Mouse (Mus musculus) neural tube, embryonic 11.5 days (tissue): Measurements from ENCODE around the gene Plekhh3. TPM values are rescaled to one million over a fixed set of nuclear protein-coding genes. Genes with fewer than 3 reads are reported as not detected.
"Not testable (repeated sequence)": the region's sequence is repeated elsewhere in the genome, so short reads cannot be mapped to it uniquely, and the experiment has no call there.

Source experiments
- ATAC-seq: fragments of 200-750 bp; cut with Nextera tagmentation; 2 replicates; pipeline ENCODE4 v1.8.0; 2017; ENCODE audit warnings: moderate number of reproducible peaks, mild to moderate bottlenecking, moderate TSS enrichment, moderate library complexity; ENCODE audit not compliant: insufficient read depth, low FRiP score, low TSS enrichment
- DNase-seq: peaks from one replicate; pipeline ENCODE4 v3.0.0-alpha.2; 2015; ENCODE audit warnings: low spot score
- H3K27ac ChIP-seq: fragments of 300-500 bp; sonication (generic); 2 replicates; pipeline ENCODE4 v1.5.1; 2014; ENCODE audit warnings: low read depth, mild to moderate bottlenecking, low read length
- H3K27me3 ChIP-seq: fragments of 300-500 bp; sonication (generic); 2 replicates; pipeline ENCODE4 v1.6.1; 2014; ENCODE audit warnings: mild to moderate bottlenecking, low read length, mixed read lengths; ENCODE audit not compliant: control insufficient read depth, insufficient read depth
- H3K36me3 ChIP-seq: fragments of 300-500 bp; sonication (generic); 2 replicates; pipeline ENCODE4 v1.6.1; 2014; ENCODE audit warnings: mild to moderate bottlenecking, low read length, moderate library complexity, mixed read lengths; ENCODE audit not compliant: control insufficient read depth, insufficient read depth
- H3K4me1 ChIP-seq: fragments of 300-500 bp; sonication (generic); 2 replicates; pipeline ENCODE4 v1.6.1; 2014; ENCODE audit warnings: low read length, mixed read lengths; ENCODE audit not compliant: control insufficient read depth, insufficient read depth
- H3K4me2 ChIP-seq: fragments of 300-500 bp; sonication (generic); 2 replicates; pipeline ENCODE4 v1.6.1; 2014; ENCODE audit warnings: low read depth, mild to moderate bottlenecking, moderate library complexity
- H3K4me3 ChIP-seq: fragments of 300-500 bp; sonication (generic); 2 replicates; pipeline ENCODE4 v1.5.1; 2014; ENCODE audit warnings: low read depth, low read length
- H3K9ac ChIP-seq: fragments of 300-500 bp; sonication (generic); 2 replicates; pipeline ENCODE4 v1.6.1; 2014; ENCODE audit warnings: mild to moderate bottlenecking, low read length
- H3K9me3 ChIP-seq: fragments of 300-500 bp; sonication (generic); 2 replicates; pipeline ENCODE4 v1.6.1; 2016; ENCODE audit warnings: low read length; ENCODE audit not compliant: control insufficient read depth
- WGBS: fragments of 180-500 bp; shearing (Covaris S2); extraction: QIAGEN DNeasy Blood & Tissue Kit; methylation state at CpG from one replicate; pipeline ENCODE4 v1.1.7; 2014; 5-methylcytosine and 5-hydroxymethylcytosine counted together
- polyA plus RNA-seq: library from polyadenylated mRNA; unstranded; fragments of >200 nt; fragmentation: Nextera tagmentation; extraction: Ambion mirVana; gene quantifications from 2 replicates; pipeline ENCODE4 v1.2.1, GENCODE M21; 2014

Plekhh3 gene
- polyA plus RNA-seq, 1 experiment from 2014 or later: 11.8 TPM

DNA sequence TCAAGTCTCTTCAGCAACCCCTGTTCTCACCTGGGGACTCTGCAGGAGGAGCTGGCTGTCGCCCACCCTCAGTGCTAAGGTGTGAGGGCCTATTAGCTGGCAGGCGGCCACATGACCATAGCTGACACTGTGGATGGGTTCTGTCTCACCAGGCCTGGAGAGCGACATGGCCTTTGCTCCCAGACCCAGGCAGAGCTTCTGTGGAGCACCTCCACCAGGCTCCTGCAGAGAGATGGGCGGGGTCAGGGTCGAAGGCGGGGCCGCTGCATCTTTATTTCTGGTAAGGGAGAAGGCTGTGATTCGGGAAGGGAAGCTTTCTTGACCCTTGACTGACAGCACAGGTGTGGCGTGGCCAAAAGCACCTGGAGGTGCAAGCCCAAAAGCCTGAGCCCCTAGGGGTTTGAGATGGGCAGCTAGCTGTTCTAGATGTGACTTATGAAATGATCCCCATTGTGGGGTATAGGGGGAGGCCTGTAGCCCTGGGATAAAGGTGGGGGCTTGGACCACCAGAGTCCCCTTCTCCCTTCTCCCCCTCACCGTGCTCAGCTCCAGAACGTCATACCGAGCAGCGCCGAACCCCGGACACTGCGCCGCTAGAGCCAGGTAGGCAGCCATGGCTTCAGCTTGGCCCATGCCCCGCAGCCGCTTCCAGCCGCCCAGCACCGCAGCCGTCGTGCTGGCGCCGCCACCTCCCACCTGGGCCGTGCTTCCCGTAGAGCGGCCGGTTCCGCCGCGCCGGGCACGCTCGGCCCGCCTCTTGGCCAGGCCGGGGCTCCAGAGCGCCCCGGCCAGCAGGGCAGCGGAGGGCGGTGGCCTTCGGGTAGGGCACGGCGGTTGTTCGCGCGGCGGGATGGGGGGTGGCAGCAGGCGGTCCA lies 7.4 kb downstream of the Plekhh3 start:
- Histone ChIP-seq H3K4me3 (peak overlapping the region; percentile 20), H3K27me3 (peaks cover 69% of the 10 kb centered on the region), H3K27ac (no peak overlapping the region), H3K9me3 (no peaks in the 10 kb centered on the region), H3K4me1 (peaks cover 6% of the 10 kb centered on the region; the same call in 1 of the 2 replicates), H3K4me2 (peak overlapping the region; percentile 35), H3K9ac (peak overlapping the region; percentile 8; the same call in 1 of the 2 replicates), H3K36me3 (no peaks in the 10 kb centered on the region)
- DNase-seq (no peak), ATAC-seq (no peak)
- 6% methylated on average over 49 of the region's 49 CpGs for WGBS

DNA sequence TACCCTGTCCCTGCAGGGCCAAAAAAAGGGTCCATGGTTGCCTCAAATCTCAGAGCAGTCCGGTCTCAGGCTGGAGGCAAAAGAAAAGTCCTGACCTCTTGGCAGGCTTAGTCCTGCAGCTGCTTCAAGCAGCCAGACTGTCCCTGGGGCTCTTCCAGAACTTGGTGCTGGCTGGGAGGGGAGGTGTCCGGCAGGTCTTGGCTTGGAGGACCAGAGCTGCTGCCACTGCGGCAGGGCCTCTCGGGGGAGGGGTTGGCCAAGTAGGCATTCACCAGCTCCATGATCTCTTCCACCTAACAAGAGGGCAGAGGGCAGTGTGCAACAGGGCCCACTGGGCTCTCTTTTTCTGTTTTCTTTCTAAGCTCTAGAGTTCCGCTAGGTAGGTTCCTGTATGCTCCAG lies 8.4 kb downstream of the Plekhh3 start:
- no peak overlapping the region for H3K4me2 ChIP-seq
- H3K4me1 ChIP-seq: peaks cover 6% of the 10 kb centered on the region; the same call in 1 of the 2 replicates
- DNase-seq: no peak
- no peak overlapping the region for H3K4me3 ChIP-seq
- H3K9me3 ChIP-seq: no peaks in the 10 kb centered on the region
- WGBS: 51% methylated on average over 5 of the region's 5 CpGs
- no peak overlapping the region for H3K27ac ChIP-seq
- peaks cover 60% of the 10 kb centered on the region for H3K27me3 ChIP-seq
- no peaks in the 10 kb centered on the region for H3K36me3 ChIP-seq
- no peak for ATAC-seq
- no peak overlapping the region for H3K9ac ChIP-seq

DNA sequence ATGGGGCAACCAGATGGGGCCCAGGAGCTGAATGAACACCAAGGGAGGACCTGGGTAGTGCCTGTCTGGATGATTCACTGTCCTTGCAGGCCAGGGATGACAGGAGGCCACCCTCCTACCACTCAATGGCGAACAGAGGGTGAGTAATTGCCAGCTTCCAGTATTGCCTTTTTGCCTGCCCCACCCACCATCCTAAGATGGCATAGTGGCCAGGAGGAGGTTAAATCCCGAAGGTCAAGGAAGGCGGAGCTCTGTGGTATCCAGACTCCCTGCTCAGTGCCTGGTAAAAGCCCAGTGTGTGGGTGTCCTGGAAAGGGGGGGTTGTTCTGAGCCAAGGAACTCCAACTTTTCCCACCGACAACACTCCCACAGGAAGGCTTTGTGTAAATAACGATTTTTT lies 8.8 kb downstream of the Plekhh3 start:
- H3K4me1 ChIP-seq: peaks cover 6% of the 10 kb centered on the region; the same call in 1 of the 2 replicates
- no peaks in the 10 kb centered on the region for H3K9me3 ChIP-seq
- H3K4me2 ChIP-seq: no peak overlapping the region
- DNase-seq (no peak), ATAC-seq (no peak)
- H3K36me3 ChIP-seq: no peaks in the 10 kb centered on the region
- no peak overlapping the region for H3K4me3 ChIP-seq
- peaks cover 59% of the 10 kb centered on the region for H3K27me3 ChIP-seq
- no peak overlapping the region for H3K27ac ChIP-seq
- 52% methylated on average over 5 of the region's 5 CpGs for WGBS
- no peak overlapping the region for H3K9ac ChIP-seq

DNA sequence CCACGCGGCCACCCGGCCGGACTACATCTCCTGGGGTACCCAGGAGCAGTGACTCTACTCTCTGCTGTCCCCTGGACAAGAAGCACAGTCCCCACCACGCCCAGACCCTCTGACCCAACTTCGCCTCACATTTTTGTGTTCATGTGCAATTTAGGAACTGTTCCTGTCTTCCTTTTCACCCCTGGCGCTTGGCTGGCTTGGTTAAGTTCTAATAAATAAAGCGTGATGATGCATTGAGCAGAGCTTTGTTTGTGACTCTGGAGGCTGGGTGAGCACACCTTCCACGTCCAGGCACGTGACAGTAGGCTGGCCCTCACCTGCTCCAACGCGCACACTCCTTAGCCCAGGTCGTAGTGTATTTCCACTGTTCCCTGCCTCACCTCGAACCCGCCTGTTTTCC lies 9.6 kb downstream of the Plekhh3 start:
- Histone ChIP-seq H3K4me2 (no peak overlapping the region), H3K9ac (no peak overlapping the region), H3K4me1 (peaks cover 6% of the 10 kb centered on the region; the same call in 1 of the 2 replicates), H3K27me3 (peaks cover 52% of the 10 kb centered on the region), H3K9me3 (no peaks in the 10 kb centered on the region), H3K36me3 (no peaks in the 10 kb centered on the region), H3K4me3 (no peak overlapping the region), H3K27ac (no peak overlapping the region)
- DNase-seq (no peak), ATAC-seq (no peak)
- 82% methylated on average over 15 of the region's 15 CpGs for WGBS

DNA sequence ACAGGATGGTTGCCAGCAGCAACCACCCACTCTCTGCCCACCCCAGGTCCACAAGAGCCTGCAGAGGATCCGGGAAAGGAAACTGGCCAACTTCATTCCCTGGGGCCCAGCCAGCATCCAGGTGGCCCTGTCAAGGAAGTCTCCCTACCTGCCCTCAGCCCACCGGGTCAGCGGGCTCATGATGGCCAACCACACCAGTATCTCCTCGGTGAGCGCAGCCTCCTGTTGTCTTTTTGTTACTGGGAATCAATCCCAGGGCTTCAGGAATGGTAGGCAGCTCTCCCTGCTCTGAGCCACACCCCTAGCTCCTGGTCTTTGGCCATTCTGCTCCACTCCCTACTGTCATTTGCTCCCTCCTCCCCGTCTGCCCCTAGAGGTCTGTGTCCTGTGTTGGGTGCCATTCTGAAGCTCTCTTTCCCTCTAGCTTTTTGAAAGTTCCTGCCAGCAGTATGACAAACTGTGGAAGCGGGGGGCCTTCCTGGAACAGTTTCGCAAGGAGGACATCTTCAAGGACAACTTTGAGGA lies 10.1 kb downstream of the Plekhh3 start:
- not testable (repeated sequence) for H3K4me2 ChIP-seq, H3K4me3 ChIP-seq, H3K36me3 ChIP-seq, H3K9me3 ChIP-seq, DNase-seq, H3K4me1 ChIP-seq, H3K9ac ChIP-seq, ATAC-seq, H3K27ac ChIP-seq
- H3K27me3 ChIP-seq: peaks cover 46% of the 10 kb centered on the region
- WGBS: 80% methylated on average over 5 of the region's 8 CpGs

DNA sequence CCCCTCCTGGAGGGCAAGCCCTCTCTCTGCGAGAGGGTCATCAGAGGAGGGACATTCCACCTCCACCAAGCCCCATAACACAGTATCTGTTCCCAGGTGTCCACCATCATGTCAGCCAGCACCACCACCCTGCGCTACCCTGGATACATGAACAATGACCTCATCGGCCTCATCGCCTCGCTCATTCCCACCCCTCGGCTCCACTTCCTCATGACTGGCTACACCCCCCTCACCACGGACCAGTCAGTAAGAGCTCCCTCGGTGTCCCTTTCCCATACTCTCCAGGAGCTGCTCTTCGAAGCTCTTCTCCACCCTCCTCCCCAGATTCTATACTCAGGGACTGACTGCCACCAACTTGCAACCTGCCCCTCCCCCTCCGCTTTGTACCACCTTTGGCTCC lies 11.0 kb downstream of the Plekhh3 start:
- H3K36me3 ChIP-seq, DNase-seq, H3K4me3 ChIP-seq, H3K27ac ChIP-seq, ATAC-seq, H3K9me3 ChIP-seq, H3K9ac ChIP-seq, H3K4me2 ChIP-seq, H3K4me1 ChIP-seq: not testable (repeated sequence)
- 71% methylated on average over 8 of the region's 10 CpGs for whole genome bisulfite sequencing
- peaks cover 38% of the 10 kb centered on the region for H3K27me3 ChIP-seq

DNA sequence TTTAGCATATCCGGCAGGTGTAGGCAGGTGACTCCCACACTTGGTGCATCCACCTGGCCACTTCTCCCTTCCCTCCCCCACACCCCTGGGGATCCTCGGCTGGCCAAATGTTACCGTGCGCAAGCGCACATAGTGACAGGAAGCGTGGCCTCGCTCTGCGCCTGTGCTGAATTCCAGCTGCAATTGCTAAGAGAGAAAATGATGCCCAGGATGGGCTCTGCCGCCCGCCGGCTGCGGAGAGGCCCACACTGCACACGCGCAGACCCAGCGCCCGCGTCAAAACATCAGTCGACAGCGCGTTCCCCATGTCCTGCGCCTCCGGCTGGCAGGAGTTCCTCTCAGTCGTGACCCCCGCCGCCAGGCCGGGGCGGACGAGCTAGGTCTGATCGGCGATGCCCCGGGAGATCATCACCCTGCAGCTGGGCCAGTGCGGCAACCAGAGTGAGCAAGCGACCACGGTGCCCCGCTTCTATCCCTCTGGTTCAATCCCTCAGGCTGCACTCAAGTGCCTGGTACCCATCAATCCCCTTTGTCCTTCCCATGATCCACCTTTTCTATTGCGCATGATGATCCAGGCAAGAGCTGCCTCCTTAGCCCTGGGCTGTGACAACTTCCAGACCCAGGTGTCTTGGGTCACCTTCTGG lies 15.3 kb downstream of the Plekhh3 start, which contains the start of gene Tubg2:
Gene Tubg2, plus strand, starts transcription at position 180 of the 644 bp plus-strand sequence.
- ATAC-seq: peak; percentile 20; the same call in 1 of the 2 replicates
- Histone ChIP-seq H3K9ac (peak within 1 kb of the TSS; percentile 45), H3K27ac (no peak within 1 kb of the TSS), H3K36me3 (no peaks in the 10 kb centered on the region), H3K9me3 (no peaks in the 10 kb centered on the region), H3K4me1 (no peaks in the 10 kb centered on the region), H3K4me3 (peak within 1 kb of the TSS; percentile 24), H3K4me2 (peak within 1 kb of the TSS; percentile 51), H3K27me3 (peaks cover 4% of the 10 kb centered on the region; the same call in 1 of the 2 replicates)
- 2% methylated on average over 36 of the region's 36 CpGs for WGBS
- peak; percentile 75 for DNase-seq

DNA sequence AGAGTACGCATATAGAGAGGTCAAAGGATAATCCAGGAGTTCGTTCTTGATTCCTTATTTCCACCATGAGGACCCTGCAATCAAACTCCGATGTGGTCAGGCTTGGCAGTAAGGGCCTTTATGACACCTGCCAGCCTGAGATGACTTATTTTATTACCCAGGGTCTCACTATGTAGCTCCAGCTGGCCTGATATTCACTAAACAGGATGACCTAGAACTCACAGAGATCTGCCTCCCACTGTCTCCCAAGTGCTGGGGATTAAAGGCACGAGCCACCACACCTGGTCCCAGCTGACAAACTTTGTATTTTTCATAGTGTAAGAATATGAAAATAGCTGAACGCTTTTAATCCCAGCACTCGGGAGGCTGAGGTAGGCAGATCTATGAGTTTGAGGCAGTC lies 16.0 kb downstream of the Plekhh3 start:
- Histone ChIP-seq H3K9ac (no peak overlapping the region), H3K27ac (no peak overlapping the region), H3K9me3 (no peaks in the 10 kb centered on the region), H3K36me3 (no peaks in the 10 kb centered on the region), H3K4me2 (peak overlapping the region; percentile 51), H3K4me3 (no peak overlapping the region), H3K4me1 (no peaks in the 10 kb centered on the region), H3K27me3 (peaks cover 4% of the 10 kb centered on the region; the same call in 1 of the 2 replicates)
- 71% methylated on average over 6 of the region's 6 CpGs for WGBS
- no peak for ATAC-seq
- DNase-seq: no peak
